Mouse (Mus musculus): ENCODE measurements around the gene Zdhhc17. TPM values are rescaled to one million over a fixed set of nuclear protein-coding genes. Genes with fewer than 3 reads are reported as not detected.

The Zdhhc17 gene
- total RNA-seq, 2 experiments from 2014 or later = 25.3 to 29.7 TPM

GRCm38 (mm10) chr10:111009113-111009640 lies 763 bp downstream of the Zdhhc17 start:
- intact Hi-C loops (cut with DNase I) = loop anchor here (2.0 kb wide), 1 partner anchor 18 kb away; no protein-coding TSS in a partner anchor

GRCm38 (mm10) chr10:111007687-111008086 lies 2.3 kb downstream of the Zdhhc17 start:
- intact Hi-C loops (cut with DNase I) = loop anchor here (2.0 kb wide), 1 partner anchor 17 kb away; no protein-coding TSS in a partner anchor
- no peak for DNase-seq

More at GRCm38 (mm10) chr10:111009113-111009640, 763 bp downstream of the Zdhhc17 start:
- peak in 1 of 2 experiments; percentile 21 for DNase-seq

DNA sequence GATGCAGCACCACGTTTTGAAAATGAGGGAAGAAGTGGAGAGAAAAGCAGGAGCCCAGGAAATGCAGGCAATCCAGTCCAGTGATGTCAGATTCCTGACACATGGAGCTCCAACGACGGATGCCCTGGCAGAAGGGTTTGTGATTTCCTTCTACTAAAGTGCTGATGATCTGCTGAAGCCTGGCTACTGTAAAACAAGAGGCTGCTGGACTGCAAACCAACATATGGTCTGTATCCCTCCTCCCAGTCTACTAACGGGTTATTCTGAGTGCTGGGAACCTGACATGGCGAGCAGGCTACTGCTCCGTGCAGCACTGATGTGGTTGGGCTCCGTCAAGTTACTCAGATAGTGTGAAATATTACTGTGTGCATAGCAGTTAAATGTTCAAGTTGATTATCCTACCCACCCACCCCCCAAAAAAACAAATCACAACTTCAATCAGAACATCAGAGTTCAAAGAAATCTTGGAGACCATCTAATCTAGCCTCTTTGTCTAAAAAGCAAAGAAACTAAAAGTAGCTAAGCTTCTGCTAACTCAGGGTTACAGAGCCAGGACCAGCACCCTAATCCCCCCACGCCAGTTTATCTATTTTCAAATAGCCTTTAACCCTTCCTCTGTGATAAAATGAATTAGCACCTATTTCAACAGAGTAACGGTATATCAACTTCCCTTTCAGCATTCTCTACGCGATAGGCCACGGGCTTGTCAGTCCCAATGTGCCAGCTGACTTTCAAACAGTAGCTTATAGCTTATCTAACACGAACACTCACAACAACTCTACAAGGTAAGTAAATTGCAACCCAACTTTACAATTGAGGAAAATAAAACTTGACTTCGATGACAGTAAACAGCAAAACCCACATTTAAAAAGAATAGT lies 4.1 kb downstream of the Zdhhc17 start:
- peak; percentile 15 to 36 for DNase-seq
- intact Hi-C loops (cut with DNase I) = no loop called here

DNA sequence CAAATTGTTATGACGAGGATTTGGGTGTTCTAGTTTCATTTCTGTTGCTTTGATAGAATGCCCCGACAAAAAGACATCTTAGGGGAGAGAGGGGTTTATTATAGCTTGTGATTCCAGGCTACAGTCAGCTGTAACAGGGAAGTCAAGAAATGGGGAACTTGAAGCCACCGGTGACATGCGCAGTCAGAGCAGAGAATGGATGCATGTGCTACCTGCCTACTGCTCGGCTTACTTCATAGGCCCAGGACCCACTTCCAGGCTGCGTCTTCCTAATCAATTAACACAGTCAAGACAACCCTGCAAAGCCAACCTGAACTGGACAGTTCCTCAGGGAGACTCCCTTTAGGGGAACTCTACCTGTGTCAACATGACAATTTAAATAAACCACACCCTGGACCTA lies 5.7 kb downstream of the Zdhhc17 start:
- no peak for DNase-seq
- intact Hi-C loops (cut with DNase I) = no loop called here

- intact Hi-C loops (cut with DNase I) = no loop called here
- DNase-seq = no peak
These were observed 10.7 kb downstream of the Zdhhc17 start for GRCm38 (mm10) chr10:110999201-110999600.

- DNase-seq = no peak
- intact Hi-C loops (cut with DNase I) = no loop called here
These were observed 12.8 kb downstream of the Zdhhc17 start for GRCm38 (mm10) chr10:110997180-110997579.

GRCm38 (mm10) chr10:110994761-110995160 lies 15.2 kb downstream of the Zdhhc17 start:
- intact Hi-C loops (cut with DNase I) = no loop called here
- no peak for DNase-seq

DNA sequence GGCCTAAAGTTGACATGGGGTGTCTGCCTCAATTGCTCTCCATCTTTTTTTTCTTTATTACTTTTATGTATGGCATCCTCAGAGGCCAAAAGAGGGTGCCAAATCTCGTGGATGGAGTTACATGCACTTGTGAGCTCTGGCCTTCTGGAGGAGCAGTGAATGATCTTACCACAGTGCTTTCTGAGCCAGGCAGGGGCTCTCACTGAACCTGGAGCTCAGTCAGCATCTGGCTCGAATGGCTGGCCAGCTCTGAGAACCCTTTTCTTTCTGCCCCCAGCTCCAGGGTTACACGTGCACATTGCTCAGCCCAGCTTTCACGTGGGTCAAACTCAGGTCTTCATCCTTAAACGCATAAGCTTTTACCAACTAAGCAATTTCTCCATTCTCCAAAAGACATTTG lies 16.7 kb downstream of the Zdhhc17 start:
- DNase-seq = no peak
- intact Hi-C loops (cut with DNase I) = no loop called here

- intact Hi-C loops (cut with DNase I) = no loop called here
- no peak for DNase-seq
These were observed 17.9 kb downstream of the Zdhhc17 start for GRCm38 (mm10) chr10:110992047-110992431.

DNA sequence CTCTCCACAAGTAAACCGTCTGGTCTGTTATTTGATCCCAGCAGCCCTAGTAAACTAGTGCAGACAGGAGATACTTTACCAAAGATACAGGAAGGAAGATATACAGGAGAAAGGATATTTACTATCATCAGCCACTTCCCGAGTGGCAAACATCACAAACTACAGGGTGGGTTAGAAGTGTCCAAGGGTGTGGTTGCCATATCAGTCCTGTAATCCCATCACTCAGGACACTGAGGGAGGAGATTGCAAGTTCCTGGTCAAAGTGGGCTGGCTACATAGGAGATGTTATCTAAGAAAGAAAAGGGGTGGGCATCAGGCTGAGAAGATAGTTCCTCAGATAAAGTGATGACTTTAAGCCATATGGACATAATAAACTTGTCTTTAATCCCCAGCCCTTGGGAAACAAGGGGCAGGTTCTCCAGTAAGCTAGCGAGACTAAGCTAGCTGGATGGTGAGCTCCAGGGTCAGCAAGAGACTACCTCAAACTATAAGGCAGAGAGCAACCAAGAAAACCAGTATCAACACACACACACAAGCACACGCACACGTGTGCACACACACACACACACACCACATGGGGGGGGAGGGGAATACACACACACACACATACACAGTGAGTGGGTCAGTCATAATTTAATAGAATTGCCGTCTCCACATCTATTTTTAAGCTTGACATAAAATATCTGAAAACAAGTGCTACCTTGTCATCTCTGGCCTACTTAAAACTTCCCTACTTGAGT lies 18.5 kb downstream of the Zdhhc17 start:
- intact Hi-C loops (cut with DNase I) = loop anchor here (2.0 kb wide), 1 partner anchor 17 kb away; no protein-coding TSS in a partner anchor

DNA sequence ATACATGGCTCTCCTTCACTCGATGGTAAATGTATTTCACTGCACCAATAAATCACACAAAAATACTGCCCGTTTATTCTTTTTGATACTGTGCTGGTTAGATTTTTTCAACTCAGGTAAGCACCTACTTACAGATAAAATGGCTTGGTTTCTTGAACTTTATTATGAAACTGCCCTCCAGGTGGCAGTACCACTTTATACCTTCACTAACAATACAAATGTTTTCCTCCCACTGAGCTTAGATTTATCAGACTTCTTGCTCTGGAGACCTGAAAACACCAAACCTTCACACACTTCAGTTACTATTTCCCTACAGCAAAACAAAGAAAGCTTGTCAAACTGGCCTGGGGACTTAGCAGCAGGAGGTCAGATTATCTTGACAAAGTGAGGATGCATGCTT lies 20.2 kb downstream of the Zdhhc17 start:
- intact Hi-C loops (cut with DNase I) = loop anchor here (1.0 to 5.0 kb wide), 3 partner anchors 19 to 173 kb away; partner anchors contain the start of gene Osbpl8
- DNase-seq = peak; percentile 22 to 56

More for the DNA sequence above, 18.5 kb downstream of the Zdhhc17 start:
- DNase-seq = no peak

GRCm38 (mm10) chr10:110986682-110987081 lies 23.3 kb downstream of the Zdhhc17 start:
- DNase-seq = peak; percentile 41 to 45
- intact Hi-C loops (cut with DNase I) = loop anchor here (5.0 kb wide), 1 partner anchor 176 kb away; the partner anchor contains the start of gene Osbpl8

GRCm38 (mm10) chr10:110982771-110983170 lies 27.2 kb downstream of the Zdhhc17 start:
- intact Hi-C loops (cut with DNase I) = no loop called here
- no peak for DNase-seq

GRCm38 (mm10) chr10:110980441-110980840 lies 29.5 kb downstream of the Zdhhc17 start:
- no peak for DNase-seq
- intact Hi-C loops (cut with DNase I) = no loop called here

- intact Hi-C loops (cut with DNase I) = no loop called here
- DNase-seq = no peak
These were observed 30.5 kb downstream of the Zdhhc17 start for GRCm38 (mm10) chr10:110979431-110979830.

DNA sequence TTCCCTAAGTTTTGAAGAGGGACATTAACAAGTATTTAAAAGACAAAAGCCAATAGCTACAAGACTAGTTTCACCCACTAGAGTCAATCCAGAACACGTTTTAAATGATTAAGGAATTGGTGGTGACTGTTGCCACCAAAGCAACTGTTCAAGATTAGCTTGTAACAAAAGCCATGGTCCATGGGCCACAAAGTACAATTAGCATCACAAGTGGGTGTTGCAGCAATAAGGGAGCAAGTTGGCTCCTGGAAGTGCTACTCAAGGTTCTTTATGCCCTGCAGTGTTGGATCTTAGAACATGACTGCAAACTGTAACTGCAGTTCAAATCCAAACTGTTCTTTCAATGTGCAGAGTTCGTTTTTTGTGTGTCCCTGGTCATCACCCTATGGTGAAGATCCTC lies 32.6 kb downstream of the Zdhhc17 start:
- no peak for DNase-seq
- intact Hi-C loops (cut with DNase I) = no loop called here

DNA sequence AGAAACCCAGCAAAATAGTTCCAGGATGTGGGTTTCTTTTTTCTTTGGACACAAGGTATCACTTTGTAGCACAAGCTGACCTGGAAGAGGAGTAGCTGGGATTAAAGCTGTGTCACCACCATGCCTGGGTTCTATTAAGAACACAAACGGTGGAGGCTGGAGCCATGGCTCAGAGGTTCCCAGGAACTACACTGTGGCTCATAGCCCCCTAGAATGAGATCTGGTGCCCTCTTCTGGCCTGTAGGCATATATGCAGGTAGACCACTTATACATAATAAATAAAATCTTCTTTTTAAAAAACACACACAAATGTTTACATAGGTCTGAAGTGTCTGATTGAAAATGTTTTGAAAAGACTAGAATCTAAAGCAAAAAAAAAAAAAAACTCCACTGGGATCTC lies 33.9 kb downstream of the Zdhhc17 start:
- intact Hi-C loops (cut with DNase I) = loop anchor here (1.0 kb wide), 2 partner anchors 124 to 182 kb away; no protein-coding TSS in a partner anchor
- peak; percentile 46 to 53 for DNase-seq

- DNase-seq = no peak
- intact Hi-C loops (cut with DNase I) = no loop called here
These were observed 35.1 kb downstream of the Zdhhc17 start for GRCm38 (mm10) chr10:110974885-110975284.

- intact Hi-C loops (cut with DNase I) = no loop called here
- DNase-seq = peak; percentile 63 to 72
These were observed 35.5 kb downstream of the Zdhhc17 start for GRCm38 (mm10) chr10:110974463-110974862.

DNA sequence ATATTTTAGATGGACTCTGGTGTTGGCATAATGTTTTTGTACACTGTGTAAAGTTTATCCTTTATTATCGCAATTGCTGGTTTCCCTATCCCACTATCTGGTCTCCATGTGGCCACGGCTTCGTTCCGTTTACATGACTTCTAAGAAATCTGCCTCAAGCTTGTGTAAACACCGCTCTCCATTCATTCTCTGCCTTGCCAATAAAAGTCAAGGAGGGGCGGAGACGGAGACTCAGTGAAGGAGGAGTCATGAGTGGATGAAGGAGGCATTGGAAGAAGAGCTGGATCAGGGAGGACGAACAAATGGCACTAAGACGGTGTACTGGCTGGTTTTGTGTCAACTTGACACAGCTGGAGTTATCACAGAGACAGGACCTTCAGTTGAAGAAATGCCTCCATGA lies 37.9 kb downstream of the Zdhhc17 start:
- intact Hi-C loops (cut with DNase I) = no loop called here
- no peak for DNase-seq

DNA sequence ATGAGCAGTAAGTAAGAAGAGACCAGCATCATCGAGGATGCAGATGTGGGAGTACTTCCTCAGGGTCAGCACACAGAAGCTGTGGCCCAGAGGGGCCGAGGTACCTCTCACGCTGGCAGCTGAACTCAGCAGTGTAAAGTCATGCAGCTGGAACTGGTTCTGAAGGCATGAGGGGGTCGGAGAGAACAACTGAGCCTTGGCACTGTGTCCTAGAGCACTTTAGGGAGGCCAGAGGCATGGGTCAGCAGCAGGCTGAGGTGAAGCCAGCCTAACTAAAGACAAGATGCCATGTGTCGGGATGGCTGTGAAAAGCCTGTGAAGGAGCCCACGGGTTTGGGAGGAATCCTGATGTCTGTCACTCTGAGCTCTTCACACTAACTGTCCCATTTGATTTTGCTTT lies 38.5 kb downstream of the Zdhhc17 start:
- no peak for DNase-seq
- intact Hi-C loops (cut with DNase I) = no loop called here
